Mouse (Mus musculus) cortical plate, adult 2 months (tissue): Measurements from ENCODE around the gene Dusp27. TPM values are rescaled to one million over a fixed set of nuclear protein-coding genes. Genes with fewer than 3 reads are reported as not detected.
"Not testable (repeated sequence)": the region's sequence is repeated elsewhere in the genome, so short reads cannot be mapped to it uniquely, and the experiment has no call there.

Experiments used
- H3K27ac ChIP-seq: fragments of 200-500 bp; 2 replicates; pipeline ENCODE4 v1.5.1; 2012; ENCODE audit warnings: low read length, control low read depth, inconsistent platforms; ENCODE audit not compliant: insufficient read depth
- H3K4me1 ChIP-seq: fragments of 200-500 bp; 2 replicates; pipeline ENCODE4 v1.6.1; 2011; ENCODE audit warnings: low read length; ENCODE audit not compliant: control insufficient read depth, insufficient read depth
- H3K4me3 ChIP-seq: fragments of 200-500 bp; 2 replicates; pipeline ENCODE4 v1.5.1; 2011; ENCODE audit warnings: mild to moderate bottlenecking, low read length, control low read depth; ENCODE audit not compliant: insufficient read depth
- CTCF ChIP-seq: fragments of 200-500 bp; IDR thresholded peaks from 2 replicates; pipeline ENCODE4 v1.5.1; 2011; ENCODE audit warnings: mild to moderate bottlenecking, control low read depth, low read length; ENCODE audit not compliant: insufficient read depth; ENCODE audit errors: extremely low read depth
- POLR2A ChIP-seq: fragments of 200-500 bp; IDR thresholded peaks from 2 replicates; pipeline ENCODE4 v1.6.1; 2011; ENCODE audit warnings: mild to moderate bottlenecking, low read length, control low read depth; ENCODE audit not compliant: insufficient read depth; ENCODE audit errors: extremely low read depth
- polyA plus RNA-seq: library from polyadenylated mRNA; depleted of rRNA; stranded (reverse); fragments of >200 nt; gene quantifications from 2 replicates; pipeline ENCODE4 v1.2.3, GENCODE M21; 2012

Dusp27 gene
- polyA plus RNA-seq, 1 experiment, result 0.21 TPM

DNA sequence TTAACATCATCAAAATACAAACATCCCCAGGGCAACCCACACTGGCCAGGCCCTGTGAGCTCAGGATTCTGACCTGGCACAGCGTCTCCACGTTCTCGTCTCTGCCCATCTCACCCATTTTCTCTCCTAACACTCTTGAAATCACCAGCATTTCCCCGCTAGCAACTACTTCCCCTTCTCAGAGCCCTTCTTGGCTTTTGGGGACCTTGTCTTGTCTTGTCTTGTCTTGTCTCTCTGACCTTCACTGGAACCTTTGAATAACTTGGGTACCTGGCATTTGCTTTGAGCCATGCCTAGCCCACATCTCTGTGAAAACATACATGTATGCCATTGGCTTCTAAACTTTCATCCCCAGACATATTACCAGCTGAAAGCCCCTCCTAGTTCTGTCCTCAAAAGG, 21.7 kb upstream of the Dusp27 start:
- H3K27ac ChIP-seq, result no peak overlapping the region
- H3K4me1 ChIP-seq, result no peaks in the 10 kb centered on the region
- TF ChIP-seq CTCF, result no peak
- TF ChIP-seq POLR2A, result no peak
- H3K4me3 ChIP-seq, result no peak overlapping the region

DNA sequence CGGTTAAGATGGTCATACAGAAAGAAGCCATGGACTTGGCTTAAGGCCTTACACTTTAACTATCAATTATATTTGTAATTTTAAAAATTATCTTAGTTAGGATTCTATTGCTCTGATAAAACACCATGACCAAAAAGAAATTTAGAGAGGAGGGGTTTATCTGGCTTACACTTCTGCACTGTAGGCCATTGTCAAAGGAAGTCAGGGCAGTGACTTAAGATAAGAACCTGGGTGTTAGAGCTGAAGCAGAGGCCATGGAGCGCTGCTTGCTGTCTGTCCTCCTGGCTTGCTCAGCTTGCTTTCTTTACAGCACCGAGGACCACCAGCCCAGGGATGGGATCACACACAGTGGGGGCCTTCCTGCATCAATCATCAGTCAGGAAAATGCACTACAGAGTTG, 19.9 kb upstream of the Dusp27 start:
- H3K4me3 ChIP-seq, result no peak overlapping the region
- no peaks in the 10 kb centered on the region for H3K4me1 ChIP-seq
- TF ChIP-seq CTCF, result no peak
- TF ChIP-seq POLR2A, result no peak
- H3K27ac ChIP-seq, result no peak overlapping the region

GRCm38 (mm10) chr1:166146626-166147025, 18.9 kb upstream of the Dusp27 start:
- Histone ChIP-seq H3K4me3 (no peak overlapping the region), H3K27ac (no peak overlapping the region), H3K4me1 (no peaks in the 10 kb centered on the region)
- TF ChIP-seq POLR2A, result no peak
- no peak for TF ChIP-seq CTCF

DNA sequence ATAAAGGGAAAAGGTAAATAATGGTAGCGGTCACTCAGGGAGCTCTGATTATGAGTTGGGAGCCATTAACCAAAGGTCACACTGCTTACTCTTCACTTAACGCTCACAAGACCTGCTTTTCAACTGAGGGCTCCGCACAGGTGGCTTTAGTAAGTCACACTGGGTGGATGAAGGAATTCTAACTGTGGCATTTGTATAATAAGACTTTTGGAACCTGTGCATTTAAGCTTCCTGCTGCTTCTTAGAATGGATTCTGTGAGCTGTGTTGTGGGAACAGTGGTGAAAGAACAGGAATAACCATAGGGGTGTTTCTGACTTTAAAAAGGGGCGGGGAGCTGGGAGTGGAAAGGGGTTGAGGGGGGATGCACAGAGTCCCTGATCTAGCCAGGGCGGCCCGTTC, 14.6 kb upstream of the Dusp27 start:
- no peaks in the 10 kb centered on the region for H3K4me1 ChIP-seq
- H3K4me3 ChIP-seq, result no peak overlapping the region
- no peak overlapping the region for H3K27ac ChIP-seq
- TF ChIP-seq POLR2A (no peak), CTCF (no peak)

GRCm38 (mm10) chr1:166141868-166142267, 14.1 kb upstream of the Dusp27 start:
- not testable (repeated sequence) for H3K4me3 ChIP-seq, H3K4me1 ChIP-seq, H3K27ac ChIP-seq

DNA sequence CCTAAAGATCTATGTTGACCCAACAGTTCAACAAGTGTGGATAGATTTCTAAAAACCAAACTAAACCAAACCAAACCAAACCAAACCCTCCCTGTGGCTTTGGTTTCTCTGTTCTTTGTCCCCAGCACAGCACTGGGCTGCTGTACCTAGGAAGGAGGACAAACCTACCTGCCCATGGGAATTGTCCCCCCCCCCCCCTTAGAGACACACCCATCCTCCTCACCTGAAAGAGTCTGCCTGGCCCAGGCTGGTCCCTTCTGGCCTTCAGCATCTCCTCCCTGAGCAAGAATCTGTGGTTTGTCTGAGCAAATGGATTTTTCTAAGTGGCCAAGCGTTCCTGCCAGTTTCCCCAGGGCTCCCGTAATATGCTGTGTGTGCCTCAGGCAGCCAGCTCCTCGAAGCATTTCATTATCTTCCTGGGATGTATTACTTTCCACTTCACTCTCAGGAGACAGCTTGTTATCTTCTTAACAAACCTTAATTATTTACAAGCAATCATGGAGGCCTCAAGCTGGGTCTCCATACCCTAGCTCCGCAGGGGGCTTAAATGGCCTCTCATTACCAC, 12.0 kb upstream of the Dusp27 start:
- H3K4me3 ChIP-seq, result no peak overlapping the region
- no peaks in the 10 kb centered on the region for H3K4me1 ChIP-seq
- H3K27ac ChIP-seq, result no peak overlapping the region
- no peak for TF ChIP-seq POLR2A
- TF ChIP-seq CTCF, result no peak

- Histone ChIP-seq H3K4me3 (no peak overlapping the region), H3K27ac (no peak overlapping the region), H3K4me1 (no peaks in the 10 kb centered on the region)
- TF ChIP-seq POLR2A, result no peak
- no peak for TF ChIP-seq CTCF
These were observed 11.4 kb upstream of the Dusp27 start for GRCm38 (mm10) chr1:166139113-166139512.

GRCm38 (mm10) chr1:166138136-166138535, 10.4 kb upstream of the Dusp27 start:
- TF ChIP-seq CTCF (no peak), POLR2A (0 out of 2 replicates have a peak, but pooled peaks have one; percentile 7)
- Histone ChIP-seq H3K4me3 (no peak overlapping the region), H3K4me1 (no peaks in the 10 kb centered on the region), H3K27ac (peak overlapping the region; percentile 61)

GRCm38 (mm10) chr1:166137244-166137938, 9.7 kb upstream of the Dusp27 start:
- TF ChIP-seq CTCF (no peak), POLR2A (no peak)
- Histone ChIP-seq H3K4me3 (no peak overlapping the region), H3K4me1 (no peaks in the 10 kb centered on the region), H3K27ac (peak overlapping the region; percentile 60)

DNA sequence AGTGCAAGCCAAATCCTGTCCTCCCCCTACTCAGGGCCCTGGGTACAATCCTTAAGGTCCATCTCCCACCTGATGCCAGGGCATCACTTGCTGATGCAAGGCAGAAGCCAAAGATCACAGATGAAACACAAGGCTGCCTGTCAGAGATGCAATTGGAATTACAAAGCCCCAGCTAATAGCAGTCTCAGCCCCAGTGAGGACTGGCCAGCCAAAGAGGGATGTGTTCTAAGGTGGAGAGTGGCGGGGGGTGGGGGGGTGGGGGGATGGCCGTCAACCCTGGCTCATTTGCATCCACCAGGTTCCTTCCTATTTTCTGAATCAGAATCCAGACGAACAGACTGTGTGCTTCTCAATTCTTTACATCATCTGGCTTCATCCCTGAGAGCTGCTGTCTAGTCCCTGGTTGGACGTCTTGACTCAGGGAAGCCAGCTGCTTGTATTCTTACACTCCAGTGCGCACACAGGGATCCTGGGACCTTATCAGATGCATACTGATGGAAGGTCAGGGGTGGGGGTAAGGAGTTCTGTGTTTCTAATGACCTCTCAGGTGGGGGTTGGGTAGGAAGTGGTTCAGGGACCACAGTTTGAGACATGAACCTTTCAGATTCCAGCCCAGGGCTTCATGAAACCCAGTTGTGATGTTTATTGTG, 7.5 kb upstream of the Dusp27 start:
- H3K4me1 ChIP-seq, result no peaks in the 10 kb centered on the region
- H3K4me3 ChIP-seq, result no peak overlapping the region
- no peak for TF ChIP-seq POLR2A
- no peak for TF ChIP-seq CTCF
- no peak overlapping the region for H3K27ac ChIP-seq
